Mouse (Mus musculus): ENCODE data around the gene Zfp831.

The Zfp831 gene

GRCm38 (mm10) chr2:174643448-174644144, at the start of gene Zfp831:
TSS of gene Zfp831 (plus strand) at chr2:174643534.
- no peak for DNase-seq (ENCODE audit: low spot score)

GRCm38 (mm10) chr2:174594965-174595364, 48.4 kb upstream of the Zfp831 start:
- peak; percentile 21 for DNase-seq (ENCODE audit: low spot score)

GRCm38 (mm10) chr2:174595611-174596010, 47.7 kb upstream of the Zfp831 start:
- no peak for DNase-seq (ENCODE audit: low spot score)

DNA sequence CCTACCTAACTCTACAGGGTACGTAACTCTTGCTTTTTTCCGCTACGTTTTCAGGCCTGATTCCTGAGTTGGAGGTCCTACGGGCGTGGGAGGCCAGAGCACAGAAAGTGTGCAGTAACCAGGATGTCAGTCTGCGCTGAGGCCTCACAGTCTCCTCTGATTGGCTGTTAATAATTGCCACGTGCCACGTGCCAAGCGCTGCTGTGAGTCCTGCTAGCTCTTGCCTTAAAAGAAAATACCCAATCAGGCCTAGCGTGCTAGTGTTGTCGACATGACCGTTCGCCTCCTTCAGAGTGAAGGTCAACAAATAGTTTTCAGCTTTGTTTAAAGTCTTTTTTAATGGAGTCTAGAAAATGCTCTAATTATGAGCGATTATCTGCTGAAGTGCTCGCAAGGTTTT, 46.9 kb upstream of the Zfp831 start:
- DNase-seq (ENCODE audit: low spot score): no peak

GRCm38 (mm10) chr2:174598451-174598850, 44.9 kb upstream of the Zfp831 start:
- DNase-seq (ENCODE audit: low spot score): no peak

- DNase-seq (ENCODE audit: low spot score): no peak
Measured at GRCm38 (mm10) chr2:174599071-174599635, 44.2 kb upstream of the Zfp831 start.

DNA sequence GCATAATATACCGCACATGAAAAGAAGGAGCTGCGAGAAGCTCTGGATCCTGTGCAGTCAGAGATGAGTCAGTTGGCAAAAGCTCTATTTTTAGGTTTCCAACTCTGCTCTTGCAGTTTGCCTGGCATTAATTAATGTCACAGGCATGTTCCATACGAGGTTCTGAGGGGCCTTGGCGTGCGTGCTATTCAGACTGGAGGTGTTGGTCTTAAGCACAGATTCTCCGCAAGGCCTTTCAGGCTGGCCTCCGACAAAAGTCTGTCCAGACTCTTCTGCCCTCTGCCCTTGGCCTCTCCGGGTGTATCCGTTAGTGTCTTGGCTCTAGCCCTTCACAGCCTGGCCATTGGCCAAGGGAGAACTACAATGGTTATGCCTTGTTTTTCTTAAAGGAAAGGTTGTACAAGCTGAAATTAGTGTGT, 43.5 kb upstream of the Zfp831 start:
- no peak for DNase-seq (ENCODE audit: low spot score)

DNA sequence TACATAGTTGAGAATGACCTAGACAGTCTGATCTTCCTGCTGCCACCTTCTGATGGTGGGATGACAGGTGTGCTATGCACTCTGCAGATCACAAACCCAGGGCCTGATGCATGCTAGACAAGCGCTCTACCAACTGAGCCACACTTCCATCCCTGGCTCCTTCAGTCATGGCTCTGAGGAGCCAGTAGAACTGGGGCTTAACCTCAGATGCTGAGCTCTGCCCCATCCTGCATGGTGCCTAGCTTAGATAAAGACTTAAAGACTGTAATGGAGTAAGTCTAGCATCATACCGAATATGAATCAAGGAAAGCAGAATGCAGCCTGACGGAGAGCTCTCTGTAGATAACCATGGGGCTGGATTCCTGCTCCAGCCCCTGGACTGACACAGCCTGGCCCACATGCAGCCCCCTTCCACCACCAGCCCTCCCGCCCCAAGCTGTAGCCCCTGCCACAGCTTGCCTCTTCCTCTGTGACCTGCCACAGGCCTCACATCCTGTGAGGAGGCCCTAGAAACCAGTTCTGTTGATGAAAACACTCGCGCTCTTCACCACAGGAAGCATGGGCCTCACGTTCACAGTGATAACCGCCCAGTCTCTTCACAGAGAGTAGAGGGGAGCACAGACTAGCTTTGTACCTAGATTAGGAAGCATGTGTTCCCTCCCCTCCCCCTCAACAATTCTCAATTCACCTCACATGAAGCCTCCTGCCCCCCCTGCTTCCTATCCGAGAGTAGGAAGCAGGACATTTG, 41.2 kb upstream of the Zfp831 start:
- DNase-seq (ENCODE audit: low spot score): no peak

GRCm38 (mm10) chr2:174603321-174603720, 40.0 kb upstream of the Zfp831 start:
- no peak for DNase-seq (ENCODE audit: low spot score)

GRCm38 (mm10) chr2:174605020-174605419, 38.3 kb upstream of the Zfp831 start:
- no peak for DNase-seq (ENCODE audit: low spot score)

DNA sequence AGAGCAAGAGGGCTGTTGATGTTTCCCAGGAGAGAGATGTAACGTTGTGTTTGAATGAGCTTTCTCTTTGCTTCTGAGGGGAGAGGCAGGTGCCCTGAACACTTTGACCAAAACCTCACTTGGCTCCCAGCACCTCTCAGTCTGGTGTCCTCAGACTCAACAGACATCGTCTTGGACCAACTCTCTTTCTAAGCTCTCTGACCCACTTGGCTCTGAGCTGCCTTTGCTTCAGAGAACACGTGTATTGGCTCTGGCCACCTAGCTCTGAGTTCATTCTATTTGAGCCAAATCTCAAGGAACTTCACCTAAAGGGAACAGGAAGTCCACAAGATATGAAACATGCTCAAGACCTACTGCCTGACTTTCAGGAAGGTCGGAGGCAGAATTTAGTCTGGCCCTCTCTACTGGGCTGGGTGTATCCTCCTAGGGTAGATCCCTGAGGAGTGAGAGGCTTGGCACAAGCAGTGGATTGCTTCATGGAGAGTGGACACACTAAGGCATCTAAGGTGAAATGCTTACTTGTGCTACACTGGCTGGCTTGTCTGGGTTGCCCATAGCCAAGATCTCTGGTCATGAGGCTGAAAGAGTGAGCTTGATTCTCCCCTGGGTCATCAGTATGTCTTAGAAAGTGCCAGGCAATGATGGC, 37.8 kb upstream of the Zfp831 start:
- DNase-seq (ENCODE audit: low spot score): no peak

DNA sequence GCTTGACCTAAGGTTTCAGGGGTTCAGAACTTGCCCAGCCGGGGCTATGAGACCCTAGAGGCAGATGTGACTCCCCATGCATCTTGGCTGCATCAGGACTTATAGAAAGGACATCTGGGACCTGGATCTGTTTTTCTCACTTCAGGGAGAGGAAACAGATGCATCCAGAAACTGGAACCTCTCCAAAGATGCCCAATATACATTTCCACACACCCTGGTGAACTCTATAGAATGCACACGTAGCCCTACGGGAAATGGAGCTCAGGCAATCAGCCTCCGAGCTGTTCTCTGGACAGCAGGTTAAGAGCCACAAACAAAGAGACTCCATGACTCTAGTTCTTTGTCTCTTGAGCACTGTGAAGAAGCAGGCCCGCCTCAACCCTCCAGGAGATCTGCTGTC, 37.0 kb upstream of the Zfp831 start:
- DNase-seq (ENCODE audit: low spot score): no peak

GRCm38 (mm10) chr2:174609892-174610291, 33.4 kb upstream of the Zfp831 start:
- DNase-seq (ENCODE audit: low spot score): no peak

GRCm38 (mm10) chr2:174612386-174613063, 30.8 kb upstream of the Zfp831 start:
- no peak for DNase-seq (ENCODE audit: low spot score)

- no peak for DNase-seq (ENCODE audit: low spot score)
Measured at GRCm38 (mm10) chr2:174613221-174613620, 30.1 kb upstream of the Zfp831 start.

GRCm38 (mm10) chr2:174613921-174614441, 29.4 kb upstream of the Zfp831 start:
- no peak for DNase-seq (ENCODE audit: low spot score)

DNA sequence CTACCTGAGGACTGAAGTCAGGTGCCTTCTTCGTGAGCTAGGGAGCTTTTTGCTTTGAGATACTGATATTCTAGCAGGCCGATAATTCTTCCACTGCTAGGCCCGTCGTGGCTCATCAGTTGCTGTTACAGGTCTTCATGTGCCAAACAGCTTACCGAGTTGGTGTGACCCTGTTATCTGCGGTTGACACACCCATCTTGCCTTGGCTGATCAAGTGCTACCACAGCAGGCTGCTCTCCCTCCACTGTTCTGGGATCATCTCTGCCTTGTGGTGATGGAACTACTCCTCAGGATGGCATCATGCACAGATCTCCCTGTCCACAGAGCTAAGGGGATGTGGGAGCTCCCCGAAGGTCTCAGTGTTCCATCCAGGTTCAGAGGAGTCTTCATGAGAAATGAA, 21.5 kb upstream of the Zfp831 start:
- no peak for DNase-seq (ENCODE audit: low spot score)

DNA sequence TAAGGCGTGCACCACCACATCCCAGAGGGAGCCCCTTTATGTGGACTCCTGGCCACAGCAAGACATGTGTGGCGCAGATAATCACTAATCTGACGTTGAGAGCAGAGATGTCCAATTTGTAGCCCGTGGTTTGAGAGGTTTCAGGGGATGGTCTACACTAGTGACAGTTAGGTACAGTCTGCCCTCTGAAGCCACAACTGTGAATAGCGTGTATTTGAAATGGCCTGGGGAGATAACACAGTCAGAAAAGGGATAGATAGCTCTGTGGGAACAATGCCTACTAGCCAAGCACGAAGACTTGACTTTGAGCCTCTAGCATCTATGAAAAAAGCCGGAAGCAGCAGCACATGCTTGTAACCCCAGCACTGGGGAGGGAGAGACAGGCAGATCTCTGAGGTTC, 18.9 kb upstream of the Zfp831 start:
- no peak for DNase-seq (ENCODE audit: low spot score)

DNA sequence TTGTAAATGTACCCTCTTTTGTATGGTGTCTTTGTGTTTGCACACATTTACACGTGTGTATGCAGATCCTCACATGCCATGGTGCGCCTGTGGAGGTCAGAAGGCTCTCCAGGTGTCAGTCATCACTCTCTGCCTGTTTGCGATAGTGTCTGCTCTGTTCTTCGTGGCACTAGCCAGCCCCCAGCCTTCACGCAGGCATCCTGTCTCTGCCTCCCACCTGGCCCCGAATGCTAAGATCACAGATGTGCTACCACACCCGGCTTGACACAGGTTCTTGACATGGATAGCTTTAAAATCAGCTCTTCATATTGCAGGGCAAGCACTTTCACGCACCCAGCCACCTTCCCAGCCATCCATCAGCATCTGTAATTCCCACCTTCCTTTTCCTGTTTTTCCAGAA, 16.3 kb upstream of the Zfp831 start:
- no peak for DNase-seq (ENCODE audit: low spot score)

- DNase-seq (ENCODE audit: low spot score): no peak
Measured at GRCm38 (mm10) chr2:174629299-174629850, 14.0 kb upstream of the Zfp831 start.

DNA sequence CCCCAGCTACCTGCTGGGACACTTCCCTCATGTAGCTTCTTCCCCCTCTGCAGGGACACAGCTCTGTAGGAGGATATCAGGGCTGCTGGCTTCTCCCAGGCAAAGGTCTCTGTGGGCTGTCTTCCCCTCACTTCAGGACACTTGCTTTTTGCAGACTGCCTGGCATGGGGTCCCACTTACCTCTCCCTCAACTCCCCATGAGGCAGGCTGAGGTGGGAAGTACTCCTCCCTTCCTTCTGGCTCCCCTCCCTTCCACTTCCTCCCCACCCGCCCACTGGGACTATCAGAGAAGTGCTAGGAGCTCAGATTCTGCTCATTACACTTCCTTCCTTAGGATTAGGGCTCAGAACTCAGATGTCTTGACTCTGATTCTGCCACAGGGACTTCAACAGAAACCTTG, 6.6 kb upstream of the Zfp831 start:
- no peak for DNase-seq (ENCODE audit: low spot score)

- DNase-seq (ENCODE audit: low spot score): no peak
Measured at GRCm38 (mm10) chr2:174644975-174645374, 1.6 kb downstream of the Zfp831 start.
